Mouse (Mus musculus): ENCODE measurements at regions not wholly inside any gene's neighbourhood (a gene's known extent, or its start where the extent isn't known, plus 50 kb on each side); places are given as distances from the start of the nearest gene placed in this dataset.

GRCm38 (mm10) chr9:49874881-49875280 is 76.2 kb upstream of the Ncam1 start:
- ATAC-seq (ENCODE audit: insufficient number of reproducible peaks, low FRiP score, low TSS enrichment, low read depth): no peak
- Histone ChIP-seq H3K9me3 (ENCODE audit: control insufficient read depth, low read length) (no peaks in the 10 kb centered on the region), H3K9ac (ENCODE audit: low read length) (no peak overlapping the region), H3K4me1 (ENCODE audit: control insufficient read depth, insufficient read depth, low read length) (no peaks in the 10 kb centered on the region), H3K36me3 (ENCODE audit: control insufficient read depth, insufficient read depth, low read length) (no peaks in the 10 kb centered on the region), H3K4me3 (ENCODE audit: low read depth, low read length) (no peak overlapping the region), H3K27me3 (ENCODE audit: control insufficient read depth, insufficient read depth, low read length) (no peaks in the 10 kb centered on the region), H3K4me2 (ENCODE audit: low read depth, severe bottlenecking) (no peak overlapping the region), H3K27ac (replicated peaks; ENCODE audit: low read depth, low read length) (no peak overlapping the region)
- no peak for DNase-seq (ENCODE audit: low spot score)
- 87% methylated on average over 2 of the region's 2 CpGs for WGBS

- Histone ChIP-seq H3K4me2 (ENCODE audit: low read depth, severe bottlenecking) (peak overlapping the region; percentile 37), H3K27me3 (ENCODE audit: control insufficient read depth, insufficient read depth, low read length) (no peaks in the 10 kb centered on the region), H3K9ac (ENCODE audit: low read length) (peak overlapping the region; percentile 5; the same call in 1 of the 2 replicates), H3K9me3 (ENCODE audit: control insufficient read depth, low read length) (no peaks in the 10 kb centered on the region), H3K36me3 (ENCODE audit: control insufficient read depth, insufficient read depth, low read length) (no peaks in the 10 kb centered on the region), H3K4me3 (ENCODE audit: low read depth, low read length) (peak overlapping the region; percentile 2; the same call in 1 of the 2 replicates), H3K27ac (replicated peaks; ENCODE audit: low read depth, low read length) (no peak overlapping the region; the same call in 1 of the 2 replicates), H3K4me1 (ENCODE audit: control insufficient read depth, insufficient read depth, low read length) (no peaks in the 10 kb centered on the region)
- DNase-seq (ENCODE audit: low spot score) (peak; percentile 74), ATAC-seq (ENCODE audit: insufficient number of reproducible peaks, low FRiP score, low TSS enrichment, low read depth) (peak; percentile 76; the same call in 1 of the 2 replicates)
- 6% methylated on average over 3 of the region's 3 CpGs for WGBS
Measured at GRCm38 (mm10) chr9:49873550-49873949, 74.8 kb upstream of the Ncam1 start.

GRCm38 (mm10) chr9:49851522-49851921 is 52.8 kb upstream of the Ncam1 start:
- H3K4me3 ChIP-seq (ENCODE audit: low read depth, low read length): no peak overlapping the region
- H3K27me3 ChIP-seq (ENCODE audit: control insufficient read depth, insufficient read depth, low read length): no peaks in the 10 kb centered on the region
- H3K36me3 ChIP-seq (ENCODE audit: control insufficient read depth, insufficient read depth, low read length): no peaks in the 10 kb centered on the region
- no peaks in the 10 kb centered on the region for H3K9me3 ChIP-seq (ENCODE audit: control insufficient read depth, low read length)
- no peak for DNase-seq (ENCODE audit: low spot score)
- H3K4me2 ChIP-seq (ENCODE audit: low read depth, severe bottlenecking): no peak overlapping the region
- no peak overlapping the region for H3K27ac ChIP-seq (replicated peaks; ENCODE audit: low read depth, low read length)
- WGBS: 91% methylated on average over 3 of the region's 3 CpGs
- H3K9ac ChIP-seq (ENCODE audit: low read length): no peak overlapping the region
- peaks cover 8% of the 10 kb centered on the region; the same call in 1 of the 2 replicates for H3K4me1 ChIP-seq (ENCODE audit: control insufficient read depth, insufficient read depth, low read length)
- no peak for ATAC-seq (ENCODE audit: insufficient number of reproducible peaks, low FRiP score, low TSS enrichment, low read depth)

- Histone ChIP-seq H3K4me3 (ENCODE audit: low read depth, low read length) (no peak overlapping the region), H3K4me1 (ENCODE audit: control insufficient read depth, insufficient read depth, low read length) (peaks cover 8% of the 10 kb centered on the region; the same call in 1 of the 2 replicates), H3K27ac (replicated peaks; ENCODE audit: low read depth, low read length) (no peak overlapping the region), H3K4me2 (ENCODE audit: low read depth, severe bottlenecking) (no peak overlapping the region), H3K9me3 (ENCODE audit: control insufficient read depth, low read length) (no peaks in the 10 kb centered on the region), H3K9ac (ENCODE audit: low read length) (no peak overlapping the region), H3K36me3 (ENCODE audit: control insufficient read depth, insufficient read depth, low read length) (no peaks in the 10 kb centered on the region), H3K27me3 (ENCODE audit: control insufficient read depth, insufficient read depth, low read length) (no peaks in the 10 kb centered on the region)
- no peak for ATAC-seq (ENCODE audit: insufficient number of reproducible peaks, low FRiP score, low TSS enrichment, low read depth)
- WGBS: 36% methylated on average over 2 of the region's 2 CpGs
- no peak for DNase-seq (ENCODE audit: low spot score)
Measured at GRCm38 (mm10) chr9:49849442-49849841, 50.7 kb upstream of the Ncam1 start.

- H3K27ac ChIP-seq (replicated peaks; ENCODE audit: low read depth, low read length): peak overlapping the region; percentile 18; the same call in 1 of the 2 replicates
- WGBS: 6% methylated on average over 6 of the region's 6 CpGs
- no peak overlapping the region for H3K4me2 ChIP-seq (ENCODE audit: low read depth, severe bottlenecking)
- H3K36me3 ChIP-seq (ENCODE audit: control insufficient read depth, insufficient read depth, low read length): no peaks in the 10 kb centered on the region
- ATAC-seq (ENCODE audit: insufficient number of reproducible peaks, low FRiP score, low TSS enrichment, low read depth) (no peak), DNase-seq (ENCODE audit: low spot score) (no peak)
- H3K9me3 ChIP-seq (ENCODE audit: control insufficient read depth, low read length): no peaks in the 10 kb centered on the region
- H3K4me1 ChIP-seq (ENCODE audit: control insufficient read depth, insufficient read depth, low read length): peaks cover 8% of the 10 kb centered on the region; the same call in 1 of the 2 replicates
- H3K27me3 ChIP-seq (ENCODE audit: control insufficient read depth, insufficient read depth, low read length): no peaks in the 10 kb centered on the region
- no peak overlapping the region for H3K4me3 ChIP-seq (ENCODE audit: low read depth, low read length)
- no peak overlapping the region for H3K9ac ChIP-seq (ENCODE audit: low read length)
Measured at GRCm38 (mm10) chr9:49848943-49849342, 50.2 kb upstream of the Ncam1 start.
